Comparison of ENCODE assay signal across 9 mouse cellular contexts in genomic region chr2:126006742-126007141, GRCm38 (mm10).
"Had no signal": no experiment of that assay in that cellular context is flagged by ENCODE, and none has a peak within 500 bp of the region (broad histone marks: within the 10 kb centered on the region; RNA-seq: fewer than 3 reads in every experiment).

No protein-coding gene starts in this region.

- H3K4me3 ChIP-seq: midbrain, embryonic 10.5 days; midbrain, embryonic 12.5 days; myocyte; neural tube, embryonic 13.5 days; neural tube, embryonic 15.5 days; stomach, embryonic 15.5 days had no signal

- H3K27ac ChIP-seq: midbrain, embryonic 10.5 days; midbrain, embryonic 12.5 days; neural tube, embryonic 13.5 days; neural tube, embryonic 15.5 days; stomach, embryonic 15.5 days; stomach, postnatal 0 days had no signal

- H3K4me1 ChIP-seq: midbrain, embryonic 12.5 days; neural tube, embryonic 13.5 days; stomach, embryonic 15.5 days had no signal

- H3K4me2 ChIP-seq: lung, embryonic 14.5 days; midbrain, embryonic 12.5 days; neural tube, embryonic 13.5 days; neural tube, embryonic 15.5 days; stomach, embryonic 15.5 days had no signal

- H3K27me3 ChIP-seq: megakaryocyte, embryonic 14.5 days; midbrain, embryonic 12.5 days; neural tube, embryonic 13.5 days; neural tube, embryonic 15.5 days; stomach, embryonic 15.5 days had no signal

- H3K36me3 ChIP-seq: midbrain, embryonic 10.5 days; midbrain, embryonic 12.5 days; neural tube, embryonic 13.5 days; neural tube, embryonic 15.5 days; stomach, embryonic 15.5 days had no signal

- H3K9ac ChIP-seq: lung, embryonic 14.5 days; midbrain, embryonic 12.5 days; neural tube, embryonic 13.5 days; neural tube, embryonic 15.5 days; stomach, embryonic 15.5 days had no signal

- H3K9me3 ChIP-seq: megakaryocyte, embryonic 14.5 days; midbrain, embryonic 10.5 days; midbrain, embryonic 12.5 days; neural tube, embryonic 13.5 days; neural tube, embryonic 15.5 days; stomach, embryonic 15.5 days had no signal
